Mouse (Mus musculus) heart, embryonic 14.5 days (tissue): Measurements from ENCODE around the gene Ak3. TPM values are rescaled to one million over a fixed set of nuclear protein-coding genes. Genes with fewer than 3 reads are reported as not detected.
A peak's percentile ranks its signal among the peaks of the same experiment; 100 is the strongest.

ENCODE experiments used
- ATAC-seq: fragments of 200-750 bp; cut with Nextera tagmentation; 2 replicates; pipeline ENCODE4 v1.8.0; 2017; ENCODE audit warnings: low read depth, moderate TSS enrichment; ENCODE audit not compliant: insufficient number of reproducible peaks, insufficient read depth, low FRiP score
- H3K27ac ChIP-seq, 2 experiments: fragments of 200-500 bp in 1 of 2; fragments of 300-500 bp in 1 of 2; sonication (generic) in 1 of 2; replicated peaks in 1 of 2; 2 replicates each; pipeline ENCODE4 v1.5.1; 2012 to 2014; ENCODE audit warnings: low read depth in 2 of 2, low read length in 2 of 2, control low read depth in 1 of 2, mild to moderate bottlenecking in 1 of 2, mixed read lengths in 1 of 2; ENCODE audit not compliant: control insufficient read depth in 1 of 2, insufficient read depth in 1 of 2
- H3K27me3 ChIP-seq: fragments of 300-500 bp; sonication (generic); 2 replicates; pipeline ENCODE4 v1.6.1; 2014; ENCODE audit warnings: mild to moderate bottlenecking, low read length, control low read depth; ENCODE audit not compliant: control insufficient read depth, insufficient read depth
- H3K36me3 ChIP-seq: fragments of 300-500 bp; sonication (generic); 2 replicates; pipeline ENCODE4 v1.6.1; 2014; ENCODE audit warnings: mild to moderate bottlenecking, control low read depth, low read length, mixed read lengths; ENCODE audit not compliant: control insufficient read depth, insufficient read depth
- H3K4me1 ChIP-seq, 2 experiments: fragments of 200-500 bp in 1 of 2; fragments of 300-500 bp in 1 of 2; sonication (generic) in 1 of 2; 2 replicates each; pipeline ENCODE4 v1.6.1; 2012 to 2014; ENCODE audit warnings: low read length in 2 of 2, control low read depth in 1 of 2, mixed read lengths in 1 of 2; ENCODE audit not compliant: control insufficient read depth in 2 of 2, insufficient read depth in 2 of 2
- H3K4me2 ChIP-seq: fragments of 300-500 bp; sonication (generic); 2 replicates; pipeline ENCODE4 v1.6.1; 2014; ENCODE audit warnings: mild to moderate bottlenecking, low read length
- H3K4me3 ChIP-seq, 2 experiments: fragments of 200-500 bp in 1 of 2; fragments of 300-500 bp in 1 of 2; sonication (generic) in 1 of 2; 2 replicates each; pipeline ENCODE4 v1.5.1; 2012 to 2014; ENCODE audit warnings: low read length in 2 of 2, mild to moderate bottlenecking in 2 of 2, control low read depth in 1 of 2, low read depth in 1 of 2, moderate library complexity in 1 of 2; ENCODE audit not compliant: control insufficient read depth in 1 of 2, insufficient read depth in 1 of 2
- H3K9ac ChIP-seq: fragments of 300-500 bp; sonication (generic); 2 replicates; pipeline ENCODE4 v1.6.1; 2014; ENCODE audit warnings: mild to moderate bottlenecking, low read length
- H3K9me3 ChIP-seq: fragments of 300-500 bp; sonication (generic); 2 replicates; pipeline ENCODE4 v1.6.1; 2016; ENCODE audit warnings: low read length, control low read depth; ENCODE audit not compliant: control insufficient read depth
- WGBS: fragments of 180-500 bp; shearing (Covaris S2); extraction: QIAGEN DNeasy Blood & Tissue Kit; methylation state at CpG from one replicate; pipeline ENCODE4 v1.1.7; 2014; 5-methylcytosine and 5-hydroxymethylcytosine counted together
- polyA plus RNA-seq: library from polyadenylated mRNA; unstranded; fragments of >200 nt; fragmentation: Nextera tagmentation; extraction: Ambion mirVana; gene quantifications from 2 replicates; pipeline ENCODE4 v1.2.1, GENCODE M21; 2014

Gene Ak3
- polyA plus RNA-seq, 1 experiment from 2014 or later: 95.1 TPM

GRCm38 (mm10) chr19:29024391-29024947 lies 23.3 kb downstream of the Ak3 start:
- H3K27ac ChIP-seq: peak overlapping the region in 1 of 2 experiments; percentile 4; a peak in 1 of 4 replicates

GRCm38 (mm10) chr19:29021754-29022345 lies 25.9 kb downstream of the Ak3 start:
- WGBS: 91% methylated on average over 7 of the region's 7 CpGs
- Histone ChIP-seq H3K4me1 (peaks cover 0 to 13% of the 10 kb centered on the region in 2 experiments; a peak in 3 of 4 replicates), H3K27me3 (no peaks in the 10 kb centered on the region), H3K9me3 (no peaks in the 10 kb centered on the region), H3K4me3 (no peak overlapping the region), H3K9ac (no peak overlapping the region), H3K4me2 (no peak overlapping the region), H3K27ac (no peak overlapping the region), H3K36me3 (peaks cover 89% of the 10 kb centered on the region)
- no peak for ATAC-seq

More at GRCm38 (mm10) chr19:29024391-29024947, 23.3 kb downstream of the Ak3 start:
- Histone ChIP-seq H3K27me3 (no peaks in the 10 kb centered on the region), H3K36me3 (peaks cover 77% of the 10 kb centered on the region), H3K4me2 (no peak overlapping the region), H3K9me3 (no peaks in the 10 kb centered on the region), H3K4me1 (peaks cover 0 to 13% of the 10 kb centered on the region in 2 experiments; a peak in 3 of 4 replicates), H3K9ac (no peak overlapping the region), H3K4me3 (no peak overlapping the region)
- 46% methylated on average over 11 of the region's 11 CpGs for WGBS
- ATAC-seq: no peak

- Histone ChIP-seq H3K27ac (no peak overlapping the region), H3K27me3 (no peaks in the 10 kb centered on the region), H3K9me3 (no peaks in the 10 kb centered on the region), H3K4me1 (peaks cover 0 to 16% of the 10 kb centered on the region in 2 experiments), H3K4me2 (no peak overlapping the region), H3K36me3 (peaks cover 82% of the 10 kb centered on the region), H3K4me3 (no peak overlapping the region), H3K9ac (no peak overlapping the region)
- 93% methylated on average over 3 of the region's 3 CpGs for WGBS
- ATAC-seq: no peak
These were observed 28.1 kb downstream of the Ak3 start for GRCm38 (mm10) chr19:29019647-29020046.

DNA sequence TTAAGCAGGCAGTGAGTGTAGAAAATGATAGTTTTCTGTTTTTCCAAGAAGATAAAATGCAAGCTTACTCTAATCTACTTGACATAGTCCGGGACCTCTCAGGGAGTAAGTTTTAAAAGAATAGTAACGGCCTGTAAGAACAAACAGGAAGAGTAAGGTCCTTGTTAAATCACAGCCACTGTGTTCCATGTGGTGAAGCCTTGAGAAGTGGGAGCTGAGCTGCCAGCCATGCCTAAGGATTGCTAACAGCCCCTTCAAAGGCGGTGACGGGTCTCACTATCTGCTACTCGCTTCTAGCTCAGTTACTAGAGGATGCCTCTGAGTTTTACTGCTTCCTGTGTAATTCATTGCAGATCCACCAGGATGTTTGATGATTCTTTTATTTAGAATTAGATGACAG lies 31.0 kb downstream of the Ak3 start:
- H3K36me3 ChIP-seq: peaks cover 85% of the 10 kb centered on the region
- WGBS: 22% methylated on average over 5 of the region's 5 CpGs

GRCm38 (mm10) chr19:29016204-29016765 lies 31.5 kb downstream of the Ak3 start:
- no peak overlapping the region for H3K27ac ChIP-seq
- ATAC-seq: no peak
- H3K4me2 ChIP-seq: no peak overlapping the region
- no peak overlapping the region for H3K4me3 ChIP-seq
- WGBS: 64% methylated on average over 5 of the region's 5 CpGs
- no peaks in the 10 kb centered on the region for H3K27me3 ChIP-seq
- peaks cover 85% of the 10 kb centered on the region for H3K36me3 ChIP-seq
- peaks cover 0 to 3% of the 10 kb centered on the region in 2 experiments; a peak in 2 of 4 replicates for H3K4me1 ChIP-seq
- no peaks in the 10 kb centered on the region for H3K9me3 ChIP-seq
- no peak overlapping the region for H3K9ac ChIP-seq

More for the DNA sequence above, 31.0 kb downstream of the Ak3 start:
- Histone ChIP-seq H3K9ac (no peak overlapping the region), H3K4me2 (no peak overlapping the region), H3K27me3 (no peaks in the 10 kb centered on the region), H3K4me1 (peaks cover 0 to 3% of the 10 kb centered on the region in 2 experiments; a peak in 2 of 4 replicates), H3K27ac (no peak overlapping the region; a peak in 1 of 4 replicates), H3K4me3 (no peak overlapping the region), H3K9me3 (no peaks in the 10 kb centered on the region)
- ATAC-seq: no peak

DNA sequence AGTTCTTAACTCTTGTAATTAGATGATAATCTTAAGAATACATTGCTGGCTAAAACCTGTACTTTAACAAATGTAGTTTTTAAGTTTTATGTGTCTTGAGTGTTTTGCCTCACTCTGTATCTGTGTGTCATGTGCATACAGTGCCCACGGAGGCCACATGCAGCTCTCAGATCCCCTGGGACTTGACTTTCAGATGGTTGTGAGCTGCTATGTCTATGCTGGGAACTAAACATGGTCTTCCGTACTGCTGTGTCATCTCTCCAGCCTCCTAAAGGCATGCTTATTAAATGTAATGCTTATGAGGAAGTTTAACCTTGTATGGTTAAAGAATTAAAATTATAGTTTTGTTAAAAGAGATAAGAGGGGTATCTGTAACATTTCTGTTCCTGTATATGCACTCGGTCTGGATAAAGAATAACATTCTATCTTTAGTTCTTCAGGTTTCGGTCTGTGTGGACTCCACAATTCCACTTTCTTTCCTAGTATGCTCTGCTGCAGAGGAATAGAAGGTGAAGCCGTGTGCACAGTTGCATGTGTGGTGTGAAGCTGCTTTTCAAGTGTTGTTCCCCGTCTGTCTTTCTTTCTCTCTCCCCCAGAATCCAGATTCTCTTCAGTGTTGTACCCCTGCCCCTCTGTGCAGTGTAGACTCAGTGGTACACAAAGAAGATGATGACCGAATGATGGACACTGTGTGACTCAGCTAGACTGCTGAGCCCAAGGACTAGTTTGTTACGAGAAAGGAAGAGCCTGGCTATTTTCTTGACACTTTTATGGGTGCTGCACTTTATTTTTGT lies 32.2 kb downstream of the Ak3 start:
- Histone ChIP-seq H3K4me2 (no peak overlapping the region), H3K9ac (no peak overlapping the region), H3K4me1 (peaks cover 0 to 3% of the 10 kb centered on the region in 2 experiments; a peak in 2 of 4 replicates), H3K27me3 (no peaks in the 10 kb centered on the region), H3K36me3 (peaks cover 83% of the 10 kb centered on the region), H3K4me3 (no peak overlapping the region), H3K27ac (no peak overlapping the region), H3K9me3 (no peaks in the 10 kb centered on the region)
- 79% methylated on average over 8 of the region's 8 CpGs for WGBS
- no peak for ATAC-seq

DNA sequence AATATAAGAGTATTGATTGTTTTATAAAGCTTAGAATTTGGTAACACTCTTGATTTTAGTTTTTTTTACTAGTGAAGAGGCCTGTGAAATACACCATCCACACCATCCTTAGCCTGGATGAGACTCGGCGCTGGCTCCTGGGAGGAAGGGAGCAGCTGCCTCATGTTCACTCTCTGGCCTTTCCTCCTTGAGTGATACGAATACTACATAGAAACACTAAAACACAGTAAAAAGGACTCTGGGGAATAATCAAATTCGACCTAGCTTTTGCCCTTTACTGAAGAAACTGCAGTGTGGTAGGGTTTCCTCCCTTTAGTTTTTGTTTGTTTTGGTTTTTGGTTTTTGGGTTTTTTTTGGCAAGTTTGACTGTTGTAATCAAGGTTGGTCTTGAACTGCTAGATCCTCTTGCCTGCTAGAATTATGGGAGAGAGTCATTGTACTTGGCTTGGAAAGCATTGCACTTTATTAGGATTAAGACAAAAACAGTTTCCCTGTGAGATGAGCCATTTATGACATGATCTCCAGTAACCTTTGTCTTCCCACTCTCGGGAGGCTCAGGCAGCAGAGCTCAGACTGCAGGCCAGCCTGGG lies 33.2 kb downstream of the Ak3 start:
- no peak for ATAC-seq
- H3K36me3 ChIP-seq: peaks cover 77% of the 10 kb centered on the region
- WGBS: 83% methylated on average over 5 of the region's 5 CpGs

More for the DNA sequence above, 33.2 kb downstream of the Ak3 start:
- H3K27me3 ChIP-seq: no peaks in the 10 kb centered on the region
- H3K9ac ChIP-seq: no peak overlapping the region
- H3K9me3 ChIP-seq: no peaks in the 10 kb centered on the region
- no peak overlapping the region for H3K27ac ChIP-seq
- peaks cover 0 to 3% of the 10 kb centered on the region in 2 experiments; a peak in 2 of 4 replicates for H3K4me1 ChIP-seq
- H3K4me2 ChIP-seq: no peak overlapping the region
- H3K4me3 ChIP-seq: no peak overlapping the region
